Mouse (Mus musculus): ENCODE measurements around the gene Rbm11. TPM values are rescaled to one million over a fixed set of nuclear protein-coding genes. Genes with fewer than 3 reads are reported as not detected.

Gene Rbm11
- polyA plus RNA-seq, 1 experiment from 2014 or later, result 1.8 TPM

Other genes starting within 250 kb of the Rbm11 start
- gene Lipi, start 6.8 kb upstream of the Rbm11 start, polyA plus RNA-seq (2016; fragmentation: Nextera tagmentation; extraction: Ambion mirVana), result not detected in 2 replicates
- 40.4 and 41.6 TPM in 2 replicates for gene Hspa13, start 174.3 kb downstream of the Rbm11 start, polyA plus RNA-seq (2016; fragmentation: Nextera tagmentation; extraction: Ambion mirVana)

Data from hindbrain, embryonic 12.5 days (tissue).